In genomic region chr5:129458541-129458940, GRCm38 (mm10) we compare ENCODE assay signal across 13 mouse cellular contexts. TPM values are rescaled to one million over a fixed set of nuclear protein-coding genes. Genes with fewer than 3 reads are reported as not detected.
A peak's percentile ranks its signal among the peaks of the same experiment; 100 is the strongest.
DNase-seq lines count a peak whose midpoint lies in the region.
"Had no signal": no experiment of that assay in that cellular context is flagged by ENCODE, and none has a peak within 500 bp of the region (broad histone marks: within the 10 kb centered on the region; RNA-seq: fewer than 3 reads in every experiment).

No protein-coding gene starts in this region.

- DNase-seq in cerebellum, postnatal 10 days, result peak; percentile 26 to 29
- no peak for DNase-seq in cerebellum, adult 9-10 months
- peak; percentile 5 for DNase-seq in kidney, postnatal 14 days
- no peak for DNase-seq in kidney, postnatal 25 days
- DNase-seq in R1 (ENCODE audit: low read depth, low spot score), result peak; percentile 26
- DNase-seq in embryo, embryonic 11 days, result peak; percentile 27
- no peak for DNase-seq in heart, postnatal 36 days
- DNase-seq: adrenal gland, postnatal 14 days; B cell, adult 2 months; left cerebral cortex, postnatal 4 days; liver; right cerebral cortex, postnatal 14 days; thymus, adult 2 months had no signal

- intact Hi-C loops in heart, postnatal 36 days (cut with DNase I), result loop anchor here (5.0 kb wide), 1 partner anchor 124 kb away; the partner anchor contains the start of gene Mmp17

RNA-seq across cellular contexts. Expression of gene Sfswap, which starts 42.5 kb away (rescaled TPM):
- total RNA-seq in heart, postnatal 36 days (2021), result 10 to 100 TPM; 30.3 to 38.9 TPM

Comparison
In these comparisons a context has a peak if more than half of its experiments do, and no peak if none do; other contexts are left out.
1. DNase-seq: peak in cerebellum, postnatal 10 days (2 of 2), kidney, postnatal 14 days (single experiment), R1 (single experiment) and embryo, embryonic 11 days (single experiment); none in cerebellum, adult 9-10 months (single experiment), kidney, postnatal 25 days (0 of 2) and heart, postnatal 36 days (0 of 2).